Mouse (Mus musculus): ENCODE measurements around the gene Lmntd1. TPM values are rescaled to one million over a fixed set of nuclear protein-coding genes. Genes with fewer than 3 reads are reported as not detected.

Lmntd1 gene
- total and polyA plus RNA-seq, 3 experiments = 0.21 to 1.2 (median 0.75) TPM

DNA sequence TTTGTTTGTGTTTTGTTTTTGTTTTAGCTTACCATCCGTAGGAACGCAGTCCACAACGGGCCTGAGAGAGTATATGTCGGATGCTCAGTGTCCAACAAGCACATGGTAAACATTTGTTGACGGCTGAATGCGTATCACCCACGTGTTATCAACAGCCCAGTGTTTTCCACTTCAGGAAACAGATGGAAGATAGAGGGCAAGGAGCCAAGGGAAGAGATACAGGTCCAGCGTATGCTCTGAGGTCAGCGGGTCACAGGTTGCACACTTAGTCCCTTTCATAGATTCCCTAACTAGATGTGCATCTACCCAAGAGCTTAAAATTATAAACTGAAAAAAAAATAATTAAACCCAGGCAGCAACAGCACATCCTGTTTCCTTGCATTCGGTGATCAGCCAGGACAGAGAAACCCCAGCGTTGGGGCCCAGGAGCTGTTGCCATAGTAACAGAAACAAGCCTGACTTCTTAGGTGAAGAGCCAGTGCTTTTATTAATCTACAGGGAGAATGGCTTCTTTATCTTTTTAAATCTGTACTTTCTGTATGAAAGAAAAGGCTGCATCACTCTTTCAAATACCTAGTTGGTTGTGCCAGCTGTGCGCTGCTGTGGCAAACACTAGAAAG, 128.0 kb downstream of the Lmntd1 start:
- DNase-seq = no peak

DNA sequence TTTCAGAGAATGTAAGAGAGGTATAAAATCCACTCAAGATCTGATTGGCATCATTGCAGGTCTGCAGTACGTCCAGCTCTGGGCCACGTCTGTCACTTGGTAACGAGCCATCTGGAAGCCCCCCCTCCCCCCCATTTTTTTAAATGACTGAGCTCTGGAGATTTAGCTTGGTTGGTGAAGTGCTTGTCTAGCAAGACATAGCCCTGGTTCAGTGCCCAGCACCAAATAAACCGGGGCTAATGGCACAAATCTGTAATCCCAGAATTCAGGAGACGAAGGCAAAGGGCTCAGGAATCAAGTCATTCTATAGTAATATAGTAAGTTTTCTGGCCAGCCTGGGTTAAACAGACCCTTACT, 130.8 kb downstream of the Lmntd1 start:
- DNase-seq = no peak

DNA sequence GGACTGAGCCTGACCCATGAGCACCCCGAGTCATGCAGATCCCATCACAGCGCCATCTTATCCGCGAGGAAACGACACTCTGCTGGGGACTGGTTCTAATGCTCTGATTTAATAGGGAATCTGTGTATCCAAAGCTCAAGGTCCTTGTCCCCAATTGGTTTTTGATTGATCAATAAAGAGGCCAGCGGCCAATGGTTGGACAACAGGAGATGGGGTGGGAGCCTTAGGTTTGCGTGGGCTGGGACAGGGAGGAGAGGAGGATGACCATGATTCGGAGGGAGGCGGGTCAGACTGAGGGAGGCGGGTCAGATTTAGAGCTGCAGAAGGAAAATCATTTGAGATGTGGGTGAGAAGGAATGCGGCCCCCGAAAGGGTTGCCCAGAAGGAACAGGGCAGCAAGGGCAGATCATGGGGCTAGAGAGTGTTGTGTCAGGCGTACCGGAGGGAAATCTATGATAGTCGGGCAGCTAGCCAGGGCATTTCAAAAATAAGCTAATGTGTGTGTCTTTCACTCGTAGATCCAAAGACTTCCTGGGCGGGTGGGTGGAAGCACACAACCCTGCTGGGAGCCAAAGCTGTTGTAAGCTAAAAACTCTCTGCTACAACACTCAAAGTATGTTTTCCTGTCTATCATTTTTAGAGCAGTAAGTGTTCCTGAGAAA, 131.3 kb downstream of the Lmntd1 start:
- peak; percentile 17 for DNase-seq

DNA sequence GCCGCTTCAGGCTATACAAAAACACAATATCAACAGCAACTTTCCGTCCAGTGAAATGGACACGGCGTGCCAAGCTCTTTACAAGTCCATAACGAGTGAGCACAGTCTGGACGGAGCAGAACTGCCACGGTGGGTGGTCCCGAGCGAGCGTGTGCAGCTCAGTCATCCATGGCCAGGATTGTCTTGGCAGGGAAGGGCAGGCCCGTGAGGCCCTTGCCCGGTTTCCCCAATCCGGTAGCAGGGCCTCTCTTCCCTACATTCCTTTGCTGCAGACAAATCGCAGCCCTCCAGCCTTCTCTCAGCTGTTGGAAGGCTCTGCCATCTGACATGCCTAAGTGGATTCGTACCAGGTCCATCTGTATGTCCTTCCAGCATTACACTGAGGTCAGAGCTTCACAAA, 132.2 kb downstream of the Lmntd1 start:
- DNase-seq = no peak

DNA sequence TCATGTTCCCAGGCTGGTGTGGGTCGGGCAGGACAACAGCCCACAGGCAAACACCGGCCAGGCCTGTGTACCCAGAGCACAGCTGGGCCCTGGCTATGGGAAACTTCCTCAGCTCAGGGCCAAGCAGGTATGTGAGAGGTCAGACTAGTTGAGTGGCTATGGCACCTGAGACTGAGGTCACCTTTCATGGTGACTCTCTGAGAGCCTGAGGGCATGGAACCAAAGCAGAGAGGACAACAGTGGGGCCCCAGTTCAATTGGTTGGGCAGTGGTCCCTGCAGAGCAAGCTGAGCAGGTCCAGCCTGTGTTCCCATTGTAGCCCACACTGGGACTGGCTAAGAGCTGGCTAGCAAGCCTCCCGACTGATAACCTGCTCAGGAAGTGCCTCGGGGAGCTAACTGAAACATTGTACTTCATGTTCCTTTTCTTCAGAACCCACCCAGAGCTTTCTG, 135.3 kb downstream of the Lmntd1 start:
- no peak for DNase-seq

DNA sequence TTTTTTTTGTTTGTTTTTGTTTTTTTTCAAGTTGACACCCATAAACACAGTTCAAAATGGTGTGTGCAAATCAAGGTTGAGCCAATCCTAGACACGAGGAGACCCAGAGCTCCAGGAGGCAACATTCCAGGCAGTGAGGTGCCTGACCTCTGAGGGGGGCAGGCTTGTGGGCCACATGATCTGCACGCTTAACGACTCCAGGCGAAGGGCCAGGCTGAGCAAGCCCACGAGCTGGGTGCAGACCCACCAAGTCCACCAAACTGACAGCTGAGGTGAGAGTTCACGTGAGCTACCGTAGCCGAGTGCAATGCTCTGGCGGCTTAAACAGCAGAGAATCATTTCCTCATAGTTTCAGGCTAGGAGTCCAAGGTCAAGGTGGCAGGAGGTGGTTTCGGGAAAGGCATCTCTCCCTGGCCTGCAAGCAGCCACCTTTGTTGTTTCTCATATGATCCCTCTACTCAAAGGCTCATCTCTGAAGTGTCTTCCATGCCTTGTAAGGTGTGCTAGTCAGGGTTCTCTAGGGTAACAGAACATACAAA, 136.7 kb downstream of the Lmntd1 start:
- DNase-seq = no peak

DNA sequence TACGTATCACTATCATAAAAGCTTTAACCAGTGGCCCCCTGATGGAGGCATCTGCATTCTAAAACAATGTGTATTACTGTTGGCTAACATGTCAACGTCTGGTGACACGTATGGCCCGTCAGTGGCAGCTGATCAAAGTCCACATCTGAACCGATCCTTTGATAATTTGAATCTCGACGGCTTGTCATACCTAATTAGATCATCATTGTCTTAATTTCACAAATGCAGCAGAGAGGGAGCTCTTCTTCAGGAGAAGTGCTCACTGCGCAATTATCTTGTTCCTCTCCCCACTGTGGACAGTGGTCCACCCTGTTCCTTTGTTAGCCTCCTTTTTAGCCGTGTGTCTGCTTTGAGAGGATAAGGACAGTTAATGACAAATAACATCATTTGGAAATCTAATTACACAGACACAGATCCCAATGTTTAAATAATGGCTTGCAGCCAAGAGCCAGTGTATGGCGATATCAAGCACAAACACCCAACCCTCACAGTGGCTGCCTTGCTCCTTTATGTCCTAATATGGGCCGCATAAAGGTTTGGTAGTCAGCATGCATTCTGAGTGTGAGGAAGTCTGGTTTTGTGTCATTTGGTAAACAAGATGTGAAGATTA, 142.4 kb downstream of the Lmntd1 start:
- DNase-seq = no peak

DNA sequence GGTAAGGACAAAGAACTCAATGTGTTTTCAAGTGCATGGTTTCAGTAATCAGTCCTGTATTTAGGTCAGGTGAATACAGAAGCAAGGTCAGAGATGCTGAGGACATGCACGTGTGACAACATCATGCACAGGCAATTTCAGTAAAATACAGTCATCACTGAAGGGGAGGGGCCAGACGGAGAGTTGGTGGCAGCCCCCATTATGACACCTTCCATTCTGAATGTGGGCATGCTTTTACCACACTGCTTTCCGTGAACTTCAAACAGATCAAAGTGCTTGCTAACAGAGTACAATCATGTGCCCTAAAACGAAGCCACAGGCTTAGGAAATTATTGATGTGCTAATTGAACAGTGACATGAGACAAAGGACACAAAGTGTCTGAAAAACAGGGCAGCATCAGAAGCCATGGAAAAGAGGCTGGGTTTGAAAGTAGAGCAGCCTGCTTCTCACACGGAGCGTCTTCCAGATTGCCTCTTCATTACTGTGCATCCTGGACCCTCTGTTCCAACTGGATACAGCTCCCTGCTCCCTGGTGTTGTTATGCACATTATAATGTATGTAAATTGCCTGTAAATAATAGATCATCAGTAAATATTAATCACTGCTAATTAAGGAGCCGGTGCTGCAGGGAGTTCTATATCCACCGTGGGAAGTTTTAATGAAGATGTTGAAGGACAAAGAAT, 144.7 kb downstream of the Lmntd1 start:
- no peak for DNase-seq

DNA sequence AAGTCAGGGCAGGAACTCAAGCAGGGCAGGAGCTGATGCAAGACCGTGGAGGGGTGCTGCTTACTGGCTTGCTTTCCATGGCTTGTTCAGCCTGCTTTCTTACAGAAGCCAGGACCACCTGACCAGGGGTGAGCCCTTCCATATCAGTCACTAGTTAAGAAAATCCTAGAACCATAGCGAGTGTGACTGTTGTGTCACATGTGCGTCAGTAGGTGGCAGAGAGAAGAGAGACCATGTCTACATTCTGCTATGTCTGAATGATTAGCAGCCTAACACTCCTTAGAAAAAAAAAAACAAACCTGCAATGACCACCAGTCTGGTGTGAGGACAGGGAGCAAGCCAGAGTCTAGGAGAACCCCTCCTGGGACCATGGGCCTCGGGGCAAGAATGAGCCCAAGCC, 150.1 kb downstream of the Lmntd1 start:
- DNase-seq = no peak

DNA sequence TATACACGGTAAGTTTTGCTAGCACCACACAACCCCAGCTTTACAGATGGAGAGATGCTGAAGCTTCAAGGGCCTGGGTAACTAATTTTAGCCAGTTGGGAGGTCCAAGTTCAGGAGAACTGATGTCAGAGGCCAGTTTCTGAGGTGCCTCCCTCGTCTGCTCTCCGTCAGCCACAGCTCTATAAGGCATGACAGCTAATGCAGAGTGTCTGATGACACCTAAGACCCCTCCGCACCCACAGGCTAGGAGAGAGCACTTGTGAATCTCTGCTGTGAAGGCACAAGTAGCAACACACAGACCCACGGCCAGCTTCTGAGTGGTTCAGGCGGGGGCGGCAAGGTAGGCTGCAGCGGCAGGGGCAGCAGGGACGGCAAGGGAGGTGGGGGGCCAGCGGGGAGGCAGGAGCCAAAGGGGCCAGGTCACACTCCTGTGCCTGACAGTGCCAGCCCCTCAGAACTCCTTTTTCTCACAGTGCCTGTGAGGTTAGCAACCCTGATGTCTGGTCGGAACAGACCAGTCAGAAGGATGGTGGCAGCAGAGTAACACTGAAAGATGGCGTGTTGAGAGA, 151.4 kb downstream of the Lmntd1 start:
- DNase-seq = no peak

DNA sequence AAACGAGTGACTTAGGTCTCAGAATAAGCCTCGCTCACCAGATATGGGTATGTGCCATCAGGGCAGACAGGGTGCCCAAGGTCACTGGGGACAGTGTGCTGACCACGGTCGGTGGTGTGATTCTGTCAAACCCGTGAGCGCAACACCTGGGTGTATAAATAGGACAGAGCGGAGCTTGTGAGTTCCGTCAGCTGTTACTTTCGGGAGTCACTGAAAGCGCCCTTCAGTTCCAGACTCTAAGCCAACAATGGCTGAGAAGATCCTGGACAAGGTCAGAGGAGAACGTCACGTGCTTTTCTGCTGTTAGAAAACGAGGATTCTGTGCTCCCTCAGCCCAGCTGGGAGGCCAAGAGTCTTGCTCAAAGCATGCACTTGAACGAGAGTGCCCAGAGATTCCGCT, 157.1 kb downstream of the Lmntd1 start:
- DNase-seq = peak; percentile 58

DNA sequence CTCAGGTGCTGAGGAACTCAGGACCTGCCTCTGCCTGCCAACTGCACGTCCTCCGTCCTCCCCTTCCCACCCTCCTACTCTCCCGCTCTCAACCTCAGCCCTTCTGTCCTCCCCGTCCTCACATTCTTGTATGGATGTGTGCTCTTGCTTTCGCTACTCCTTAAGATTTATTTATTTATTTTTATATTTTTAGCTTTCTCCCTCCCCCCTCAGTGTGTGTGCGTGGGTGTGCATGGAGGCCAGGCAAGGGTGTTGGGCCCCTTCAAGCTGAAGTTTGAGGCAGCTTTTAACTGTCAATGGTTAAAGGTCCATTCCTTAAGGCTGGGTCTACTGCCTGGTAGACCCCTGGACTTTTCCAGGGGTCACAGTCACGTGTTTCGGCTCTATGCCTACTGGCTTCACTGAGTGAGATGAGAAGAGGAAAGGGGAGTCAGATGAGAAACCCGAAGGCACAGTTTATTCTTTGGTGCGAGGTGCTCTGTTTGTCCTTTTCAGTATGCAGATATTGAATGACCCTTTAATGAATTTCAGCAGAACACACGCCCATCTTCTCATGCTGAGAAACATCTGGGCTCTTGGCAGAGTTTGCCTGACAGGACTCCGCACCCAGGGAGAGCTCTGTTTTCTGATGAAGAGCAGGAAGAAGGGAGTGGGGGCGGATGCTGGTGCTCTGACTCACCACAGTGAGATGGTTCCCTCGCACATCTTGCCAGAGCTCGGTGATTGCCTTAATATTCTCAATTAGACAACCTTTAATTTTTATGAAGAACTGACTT, 163.3 kb downstream of the Lmntd1 start:
- no peak for DNase-seq

DNA sequence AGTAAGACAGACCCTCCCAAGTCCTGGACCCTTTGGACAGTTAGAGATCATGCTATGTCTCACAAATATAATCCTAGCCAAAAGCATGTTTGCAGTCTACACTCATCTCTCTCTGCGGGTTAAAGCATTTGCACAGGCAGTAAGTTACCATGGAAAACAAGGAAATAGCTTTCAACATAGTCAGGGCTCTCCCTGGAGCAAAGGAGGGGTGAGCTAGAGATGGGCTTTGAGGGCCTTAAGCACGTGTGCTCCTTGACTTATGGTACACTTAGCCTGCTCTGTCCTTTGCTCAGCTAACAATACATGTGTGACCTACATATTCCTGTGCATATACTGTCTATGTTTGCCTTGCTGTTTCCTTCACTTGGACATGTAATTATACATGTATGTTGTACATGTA, 165.8 kb downstream of the Lmntd1 start:
- no peak for DNase-seq

DNA sequence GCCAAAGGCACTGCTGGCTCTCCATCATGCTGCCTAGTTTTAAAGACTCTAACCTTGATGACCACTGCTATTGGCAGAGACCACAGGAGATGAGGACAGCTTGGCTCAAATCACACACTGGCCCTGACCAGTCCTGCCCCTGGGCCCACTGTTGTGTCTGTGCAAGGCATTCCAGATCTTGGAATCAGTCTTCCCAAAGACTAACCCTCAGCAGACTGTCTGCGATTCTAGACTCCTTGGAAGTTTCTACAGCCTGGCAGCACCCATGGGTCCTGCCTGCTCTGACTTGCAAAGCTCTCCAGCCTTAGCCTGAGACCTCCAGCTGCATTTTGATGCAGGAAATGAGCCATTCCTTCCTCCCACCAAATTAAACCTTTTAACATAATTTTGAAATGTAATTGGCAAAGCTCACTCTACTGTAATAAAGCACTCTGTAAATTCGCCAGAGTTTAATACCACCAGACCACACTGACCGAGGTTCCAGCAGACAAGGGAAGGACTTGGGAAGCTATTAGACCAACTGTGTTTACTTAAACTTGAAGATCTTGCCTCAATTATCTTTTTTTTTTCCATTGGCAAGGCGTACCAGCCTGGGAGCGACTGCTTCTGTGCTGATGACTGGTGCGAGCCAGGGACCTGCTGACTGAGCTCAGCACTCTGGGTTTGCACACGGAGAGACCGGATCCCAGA, 168.2 kb downstream of the Lmntd1 start:
- DNase-seq = peak; percentile 83

DNA sequence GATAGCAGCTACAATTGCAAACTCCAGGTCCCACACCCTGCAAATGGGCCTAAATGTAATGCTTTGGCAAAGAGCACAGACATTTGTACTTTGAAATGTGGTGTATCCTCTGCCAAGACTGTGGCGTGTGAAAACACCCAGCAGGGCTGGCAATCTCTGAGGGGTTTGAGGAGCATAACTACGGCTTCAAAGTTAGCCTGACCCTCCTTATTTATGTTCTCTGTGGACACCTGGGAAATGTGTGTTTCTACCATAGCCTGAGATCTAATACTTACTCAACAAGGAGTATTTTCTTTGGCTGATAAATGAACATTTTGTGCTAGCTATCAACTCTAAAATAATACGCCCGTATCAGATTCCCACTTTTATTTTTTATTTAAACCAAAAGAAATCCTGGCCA, 168.7 kb downstream of the Lmntd1 start:
- DNase-seq = peak; percentile 11

DNA sequence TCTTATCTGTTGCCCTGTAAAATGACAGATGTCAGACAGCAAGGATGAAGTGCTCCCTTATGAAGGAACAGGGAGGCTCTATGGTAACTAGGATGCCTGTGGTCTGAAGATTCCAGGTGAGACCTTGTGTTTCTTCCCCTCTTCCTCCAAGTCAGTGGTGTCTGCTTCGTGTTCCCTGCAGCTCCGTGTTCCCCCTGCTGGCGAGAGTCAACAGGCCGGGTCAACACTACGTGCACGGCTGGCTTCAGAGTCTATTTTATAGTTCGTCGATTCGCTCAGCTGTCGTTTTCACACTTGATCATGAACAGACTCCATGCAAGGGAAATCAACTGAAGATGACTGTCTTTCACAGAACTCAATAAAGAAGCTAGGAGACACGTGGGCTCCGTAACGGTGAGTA, 171.3 kb downstream of the Lmntd1 start:
- no peak for DNase-seq

DNA sequence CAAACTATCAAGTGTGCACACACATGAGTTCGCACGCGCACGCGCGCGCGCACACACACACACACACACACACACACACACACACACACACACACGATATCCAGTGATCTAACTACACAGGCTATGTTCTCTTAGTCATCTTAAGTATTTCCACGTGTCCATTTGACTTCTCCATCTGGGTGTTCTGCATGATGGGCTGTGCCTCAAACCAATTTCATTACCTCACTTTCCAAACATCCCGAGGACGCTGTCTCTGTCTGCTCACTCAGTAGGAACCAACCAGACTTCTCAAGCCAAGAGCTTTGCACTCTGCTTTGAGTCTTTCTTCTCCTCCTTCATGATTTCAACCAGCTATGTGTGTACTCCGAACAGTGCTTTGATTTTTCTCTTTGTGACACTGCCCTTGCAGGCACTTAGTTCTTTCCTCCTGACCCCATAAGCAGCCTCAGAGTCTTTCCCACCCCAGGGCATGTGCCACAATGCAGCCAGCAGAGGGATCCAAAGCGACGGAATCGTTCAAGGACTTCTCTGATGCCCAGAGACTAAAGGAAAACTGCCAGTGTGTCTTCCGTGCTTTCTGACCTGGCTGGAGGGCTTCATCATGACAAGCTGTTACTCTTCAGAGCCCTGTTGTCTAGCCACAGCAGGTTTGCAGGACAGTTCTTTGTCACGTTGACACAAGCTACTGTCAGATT, 172.6 kb downstream of the Lmntd1 start:
- peak; percentile 67 for DNase-seq

DNA sequence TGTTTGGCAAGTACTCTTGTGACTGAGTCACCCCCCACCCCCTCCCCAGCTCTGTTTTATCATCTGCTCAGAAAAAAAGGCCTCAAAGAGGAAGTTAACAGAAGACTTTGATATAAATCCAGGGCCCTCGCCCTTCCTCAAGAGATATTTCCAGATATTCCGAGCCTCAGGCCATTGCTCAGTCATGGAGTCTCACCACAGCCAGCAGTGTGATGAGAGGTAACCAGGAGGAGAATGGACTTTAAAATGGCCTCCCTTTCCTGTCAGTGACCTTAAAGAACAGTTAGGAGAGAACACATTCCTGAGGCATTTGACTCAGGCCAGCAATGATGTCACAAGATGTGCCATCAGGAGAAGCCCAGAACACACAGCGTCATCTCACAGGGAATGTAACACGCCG, 175.3 kb downstream of the Lmntd1 start:
- DNase-seq = no peak

DNA sequence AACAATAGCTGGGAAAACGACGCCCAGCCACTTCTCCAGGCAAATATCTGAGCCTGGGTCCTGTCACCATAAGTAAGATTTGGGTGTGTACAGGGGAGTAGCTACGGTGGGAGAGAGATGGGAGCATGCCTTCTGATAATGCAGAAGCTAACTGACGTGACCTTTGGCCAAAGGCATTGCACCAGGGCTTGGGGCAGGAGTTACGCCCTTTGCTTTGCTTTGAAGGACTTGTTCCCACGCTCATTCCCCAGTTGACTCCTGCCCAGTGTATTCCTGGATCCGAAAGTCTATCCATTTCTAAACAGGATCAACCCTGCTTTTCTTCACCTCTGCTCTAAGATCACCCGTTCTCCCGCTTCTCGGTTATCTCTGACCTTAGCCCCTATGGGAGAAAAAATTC, 178.4 kb downstream of the Lmntd1 start:
- no peak for DNase-seq

DNA sequence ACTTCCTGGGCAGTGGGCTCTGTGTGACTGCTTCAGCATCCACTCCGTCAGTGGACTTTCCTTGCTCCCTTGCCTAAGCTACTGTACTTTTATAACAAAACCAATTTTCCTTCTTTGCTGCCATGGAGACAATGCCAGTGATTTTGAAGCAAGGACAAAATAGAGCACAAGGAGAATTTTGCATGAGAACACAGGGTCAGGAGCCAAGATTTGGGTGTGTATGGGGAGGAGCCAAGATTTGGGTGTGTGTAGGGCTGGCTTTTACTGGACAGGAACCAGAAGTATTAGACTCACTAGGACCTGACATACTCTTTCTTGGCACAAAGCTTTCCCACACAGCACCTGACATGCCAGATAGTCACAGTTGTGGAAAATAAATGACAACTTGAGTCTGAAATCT, 179.0 kb downstream of the Lmntd1 start:
- peak; percentile 9 for DNase-seq
